Comparison of ENCODE assay signal across 18 mouse cellular contexts in the genomic region with DNA sequence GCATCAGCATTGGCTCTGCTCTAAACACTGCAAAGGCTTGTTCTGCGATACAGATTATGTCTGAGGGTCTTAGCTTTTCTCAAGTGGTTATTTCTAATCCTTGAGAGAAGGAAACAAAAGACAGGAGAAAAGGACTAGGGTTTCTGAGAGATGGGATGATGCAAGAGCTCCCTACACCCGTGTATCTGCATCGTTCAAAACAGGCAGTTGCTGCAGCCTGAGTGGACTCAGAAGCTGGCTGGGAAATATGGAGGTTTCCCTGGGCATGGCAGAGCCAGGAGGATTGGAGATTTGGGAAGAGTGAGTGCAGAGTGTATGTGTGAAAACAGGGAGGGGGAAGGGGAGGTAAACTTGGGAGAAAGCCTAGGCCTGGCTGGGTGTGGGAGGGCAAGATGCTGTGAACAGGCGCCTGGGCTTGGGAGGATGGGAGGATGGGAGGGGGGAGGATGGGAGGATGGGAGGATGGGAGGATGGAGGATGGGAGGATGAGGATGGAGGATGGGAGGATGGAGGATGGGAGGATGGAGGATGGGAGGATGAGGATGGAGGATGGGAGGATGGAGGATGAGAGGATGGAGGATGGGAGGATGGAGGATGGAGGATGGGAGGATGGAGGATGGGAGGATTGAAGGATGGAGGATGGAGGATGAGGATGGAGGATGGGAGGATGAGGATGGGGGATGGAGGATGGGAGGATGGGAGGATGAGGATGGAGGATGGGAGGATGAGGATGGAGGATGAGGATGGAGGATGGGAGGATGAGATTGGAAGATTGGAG. TPM values are rescaled to one million over a fixed set of nuclear protein-coding genes. Genes with fewer than 3 reads are reported as not detected.
DNase-seq lines count a peak whose midpoint lies in the region; ATAC-seq lines count a peak whose summit lies in the region.
"Had no signal": no experiment of that assay in that cellular context is flagged by ENCODE, and none has a peak within 500 bp of the region (broad histone marks: within the 10 kb centered on the region; RNA-seq: fewer than 3 reads in every experiment).

No protein-coding gene starts in this region.

- no peaks in the 10 kb centered on the region for H3K9me3 ChIP-seq in heart, embryonic 11.5 days (replicated peaks; ENCODE audit: control insufficient read depth, low read length)
- no peaks in the 10 kb centered on the region for H3K9me3 ChIP-seq in midbrain, embryonic 13.5 days
- no peaks in the 10 kb centered on the region for H3K9me3 ChIP-seq in midbrain, embryonic 15.5 days
- H3K9me3 ChIP-seq: forebrain, embryonic 12.5 days; midbrain, embryonic 12.5 days had no signal

- H3K4me2 ChIP-seq in heart, embryonic 11.5 days, result no peak overlapping the region
- no peak overlapping the region for H3K4me2 ChIP-seq in midbrain, embryonic 13.5 days (replicated peaks)
- no peak overlapping the region for H3K4me2 ChIP-seq in midbrain, embryonic 15.5 days
- H3K4me2 ChIP-seq: forebrain, embryonic 12.5 days; midbrain, embryonic 12.5 days had no signal

- ATAC-seq in heart, embryonic 11.5 days (replicated peaks; ENCODE audit: insufficient number of reproducible peaks, low FRiP score, low TSS enrichment), result peak; percentile 60
- ATAC-seq in midbrain, embryonic 13.5 days, result peak; percentile 37; the same call in 1 of the 2 replicates
- ATAC-seq in midbrain, embryonic 15.5 days (replicated peaks), result no peak
- 0 out of 2 replicates have a peak, but pooled peaks have one; percentile 10 for ATAC-seq in granulocyte monocyte progenitor cell, adult 5-6 weeks (replicated peaks; ENCODE audit: poor library complexity, severe bottlenecking)
- ATAC-seq: lung, postnatal 0 days had no signal

- no peak overlapping the region for H3K27ac ChIP-seq in heart, embryonic 11.5 days (ENCODE audit: low read depth, low read length)
- H3K27ac ChIP-seq in midbrain, embryonic 13.5 days, result no peak overlapping the region
- H3K27ac ChIP-seq in midbrain, embryonic 15.5 days, result no peak overlapping the region
- H3K27ac ChIP-seq: forebrain, embryonic 12.5 days; midbrain, embryonic 12.5 days had no signal

- H3K4me3 ChIP-seq in heart, embryonic 11.5 days (ENCODE audit: low read depth, low read length), result no peak overlapping the region
- no peak overlapping the region for H3K4me3 ChIP-seq in midbrain, embryonic 13.5 days (replicated peaks)
- H3K4me3 ChIP-seq in midbrain, embryonic 15.5 days, result no peak overlapping the region
- H3K4me3 ChIP-seq: forebrain, embryonic 12.5 days; midbrain, embryonic 12.5 days had no signal

- H3K9ac ChIP-seq in heart, embryonic 11.5 days (ENCODE audit: low read depth, low read length), result no peak overlapping the region
- no peak overlapping the region for H3K9ac ChIP-seq in midbrain, embryonic 13.5 days (replicated peaks)
- H3K9ac ChIP-seq in midbrain, embryonic 15.5 days, result no peak overlapping the region
- H3K9ac ChIP-seq: forebrain, embryonic 12.5 days; midbrain, embryonic 12.5 days had no signal

- H3K4me1 ChIP-seq in heart, embryonic 11.5 days (ENCODE audit: control insufficient read depth, insufficient read depth, low read length), result no peaks in the 10 kb centered on the region
- H3K4me1 ChIP-seq in midbrain, embryonic 13.5 days (replicated peaks), result no peaks in the 10 kb centered on the region
- H3K4me1 ChIP-seq in midbrain, embryonic 15.5 days, result no peaks in the 10 kb centered on the region
- H3K4me1 ChIP-seq: forebrain, embryonic 12.5 days; midbrain, embryonic 12.5 days had no signal

- no peaks in the 10 kb centered on the region for H3K36me3 ChIP-seq in heart, embryonic 11.5 days (ENCODE audit: control insufficient read depth, insufficient read depth, low read length)
- H3K36me3 ChIP-seq in midbrain, embryonic 13.5 days, result no peaks in the 10 kb centered on the region
- no peaks in the 10 kb centered on the region for H3K36me3 ChIP-seq in midbrain, embryonic 15.5 days (replicated peaks)
- H3K36me3 ChIP-seq: forebrain, embryonic 12.5 days; midbrain, embryonic 12.5 days had no signal

- 49% methylated on average over 4 of the region's 4 CpGs for WGBS in heart, embryonic 11.5 days (ENCODE audit: insufficient replicate concordance)
- WGBS in midbrain, embryonic 13.5 days, result 53% methylated on average over 4 of the region's 4 CpGs
- WGBS in midbrain, embryonic 15.5 days, result 48% methylated on average over 4 of the region's 4 CpGs

- DNase-seq in heart, postnatal 25 days (ENCODE audit: low spot score), result no peak
- DNase-seq in left cerebral cortex, postnatal 10 days (ENCODE audit: extremely low spot score in 1 of 2, low spot score in 2 of 2), result no peak
- DNase-seq in spleen, adult 12 weeks (ENCODE audit: low spot score), result no peak
- no peak for DNase-seq in urinary bladder, postnatal 25 days (ENCODE audit: low spot score)
- DNase-seq: adrenal gland, adult 2 months; cerebellum, adult 11-12 months; heart, adult 18-20 months; kidney, adult 8-10 months; layer of hippocampus, adult 9-11 months; right cerebral cortex, postnatal 14 days; thymus, adult 18-20 months had no signal

- H3K27me3 ChIP-seq in heart, embryonic 11.5 days (ENCODE audit: control insufficient read depth, insufficient read depth, low read length), result peaks cover 20% of the 10 kb centered on the region
- 0 out of 2 replicates have a peak, but pooled peaks cover 5% of the 10 kb centered on the region for H3K27me3 ChIP-seq in midbrain, embryonic 13.5 days
- no peaks in the 10 kb centered on the region for H3K27me3 ChIP-seq in midbrain, embryonic 15.5 days (replicated peaks)

- intact Hi-C loops in heart, postnatal 25 days (cut with DNase I), result no loop called here
- intact Hi-C loops in left cerebral cortex, postnatal 10 days (cut with DNase I), result no loop called here

RNA-seq across cellular contexts. Expression of a gene that starts 14.1 kb away (rescaled TPM):
- 6.4 and 8.7 TPM in 2 replicates for polyA plus RNA-seq in heart, embryonic 11.5 days (2014; fragmentation: Nextera tagmentation; extraction: Ambion mirVana)
- 1 to 10 TPM; 6.4 to 7.2 TPM for total RNA-seq in heart, postnatal 25 days (2021)
- 8.0 and 8.9 TPM in 2 replicates for polyA plus RNA-seq in midbrain, embryonic 13.5 days (2015; fragmentation: Nextera tagmentation; extraction: Ambion mirVana)
- polyA plus RNA-seq in midbrain, embryonic 15.5 days (2015; fragmentation: Nextera tagmentation; extraction: Ambion mirVana), result 7.2 and 7.5 TPM in 2 replicates
- total RNA-seq in granulocyte monocyte progenitor cell, adult 5-6 weeks (2014; fragmentation: Nextera tagmentation), result not detected in 2 replicates
- total RNA-seq in granulocyte monocyte progenitor cell, adult 5-6 weeks (2017), result 0.77 and 0.86 TPM in 2 replicates
- total RNA-seq in left cerebral cortex, postnatal 10 days (2021), result 1 to 10 TPM; 8.4 to 8.6 TPM

RNA-seq across cellular contexts. Expression of a gene that starts 33.9 kb away (rescaled TPM):
- 58.7 and 59.9 TPM in 2 replicates for polyA plus RNA-seq in heart, embryonic 11.5 days (2014; fragmentation: Nextera tagmentation; extraction: Ambion mirVana)
- 10 to 100 TPM; 23.8 to 26.0 TPM for total RNA-seq in heart, postnatal 25 days (2021)
- 62.9 and 68.4 TPM in 2 replicates for polyA plus RNA-seq in midbrain, embryonic 13.5 days (2015; fragmentation: Nextera tagmentation; extraction: Ambion mirVana)
- polyA plus RNA-seq in midbrain, embryonic 15.5 days (2015; fragmentation: Nextera tagmentation; extraction: Ambion mirVana), result 43.9 and 45.2 TPM in 2 replicates
- 89.0 and 109 TPM in 2 replicates for total RNA-seq in granulocyte monocyte progenitor cell, adult 5-6 weeks (2014; fragmentation: Nextera tagmentation)
- 109 and 114 TPM in 2 replicates for total RNA-seq in granulocyte monocyte progenitor cell, adult 5-6 weeks (2017)
- total RNA-seq in left cerebral cortex, postnatal 10 days (2021), result 10 to 100 TPM; 23.5 to 24.3 TPM
